Mouse (Mus musculus) kidney, embryonic 15.5 days (tissue): ENCODE data around the gene Dpp7. TPM values are rescaled to one million over a fixed set of nuclear protein-coding genes. Genes with fewer than 3 reads are reported as not detected.
A peak's percentile ranks its signal among the peaks of the same experiment; 100 is the strongest.

Experiments
- ATAC-seq: fragments of 200-750 bp; cut with Nextera tagmentation; replicated peaks from 2 replicates; pipeline ENCODE4 v1.8.0; 2017; ENCODE audit warnings: moderate TSS enrichment; ENCODE audit not compliant: low FRiP score
- H3K27ac ChIP-seq: fragments of 300-500 bp; sonication (generic); 2 replicates; pipeline ENCODE4 v1.5.1; 2015; ENCODE audit warnings: mild to moderate bottlenecking, inconsistent platforms
- H3K27me3 ChIP-seq: fragments of 300-500 bp; sonication (generic); 2 replicates; pipeline ENCODE4 v1.6.1; 2015; ENCODE audit warnings: inconsistent platforms
- H3K36me3 ChIP-seq: fragments of 300-500 bp; sonication (generic); 2 replicates; pipeline ENCODE4 v1.6.1; 2015; ENCODE audit warnings: inconsistent platforms
- H3K4me1 ChIP-seq: fragments of 300-500 bp; sonication (generic); 2 replicates; pipeline ENCODE4 v1.6.1; 2015; ENCODE audit warnings: inconsistent platforms
- H3K4me2 ChIP-seq: fragments of 300-500 bp; sonication (generic); 2 replicates; pipeline ENCODE4 v1.6.1; 2015; ENCODE audit warnings: moderate library complexity, mild to moderate bottlenecking, inconsistent platforms
- H3K4me3 ChIP-seq: fragments of 300-500 bp; sonication (generic); replicated peaks from 2 replicates; pipeline ENCODE4 v1.5.1; 2015; ENCODE audit warnings: mild to moderate bottlenecking, inconsistent platforms
- H3K9ac ChIP-seq: fragments of 300-500 bp; sonication (generic); 2 replicates; pipeline ENCODE4 v1.6.1; 2015; ENCODE audit warnings: mild to moderate bottlenecking, inconsistent platforms
- H3K9me3 ChIP-seq: fragments of 300-500 bp; sonication (generic); replicated peaks from 2 replicates; pipeline ENCODE4 v1.6.1; 2016; ENCODE audit warnings: inconsistent platforms
- WGBS: fragments of 180-500 bp; shearing (Covaris S2); methylation state at CpG from one replicate; pipeline ENCODE4 v1.1.7; 2015; ENCODE audit warnings: mixed read lengths; 5-methylcytosine and 5-hydroxymethylcytosine counted together
- polyA plus RNA-seq: library from polyadenylated mRNA; unstranded; fragments of >200 nt; fragmentation: Nextera tagmentation; extraction: Ambion mirVana; gene quantifications from 2 replicates; pipeline ENCODE4 v1.2.1, GENCODE M21; 2015

Dpp7 gene
- polyA plus RNA-seq, 1 experiment from 2014 or later, result 23.4 TPM

DNA sequence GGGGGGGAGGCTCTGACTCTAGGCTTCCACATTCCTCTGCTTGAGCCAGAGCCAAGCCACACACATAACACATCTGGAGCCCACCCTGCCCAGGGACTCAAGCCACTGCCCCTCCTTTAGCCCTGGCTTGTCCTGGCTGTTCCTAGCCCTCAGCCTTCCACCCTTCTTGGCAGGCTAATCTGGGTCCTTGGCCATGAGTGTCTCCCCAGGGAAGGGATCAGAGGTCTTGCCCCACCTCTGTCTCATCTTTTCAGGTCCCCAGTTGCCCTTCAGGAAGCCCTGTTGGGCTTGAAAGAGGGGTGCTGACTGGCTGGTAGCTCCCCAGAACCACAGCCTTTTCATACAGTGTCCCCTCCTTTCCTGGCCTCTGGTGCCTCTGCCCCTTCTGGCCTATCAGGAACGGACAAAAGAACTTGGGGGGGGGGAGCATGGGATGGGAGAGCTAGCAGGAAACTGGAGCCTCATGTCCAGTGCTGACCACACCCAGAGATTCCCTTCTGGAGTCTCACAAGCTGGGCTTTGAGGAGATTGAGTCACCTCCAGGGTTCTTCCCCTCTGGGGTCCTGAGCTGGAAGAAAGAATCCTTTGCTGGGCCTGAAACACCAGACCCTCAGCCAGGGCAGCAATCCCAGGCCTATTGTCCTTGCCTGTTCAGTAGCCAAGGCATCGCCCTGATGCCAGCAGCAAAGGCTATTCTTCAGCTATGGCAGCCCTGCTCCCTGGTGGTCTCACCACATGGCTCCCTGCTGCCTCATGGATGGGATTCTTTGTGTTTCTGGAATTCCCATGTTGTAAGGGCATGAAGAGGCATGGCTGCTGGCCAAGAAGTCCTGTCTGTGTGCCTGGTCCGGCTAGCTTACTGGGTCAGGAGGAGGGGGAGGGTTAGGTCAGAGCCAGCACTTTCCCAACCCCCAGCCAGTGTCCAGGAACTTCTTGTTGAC is 38.4 kb upstream of the Dpp7 start:
- Histone ChIP-seq H3K36me3 (no peaks in the 10 kb centered on the region), H3K4me1 (peaks cover 33% of the 10 kb centered on the region), H3K4me2 (no peak overlapping the region), H3K27ac (peak overlapping the region; percentile 27; the same call in 1 of the 2 replicates), H3K4me3 (no peak overlapping the region), H3K9me3 (no peaks in the 10 kb centered on the region), H3K9ac (no peak overlapping the region), H3K27me3 (peaks cover 55% of the 10 kb centered on the region)
- 37% methylated on average over 3 of the region's 3 CpGs for WGBS
- ATAC-seq, result peak; percentile 44; the same call in 1 of the 2 replicates

- Histone ChIP-seq H3K9me3 (no peaks in the 10 kb centered on the region), H3K36me3 (no peaks in the 10 kb centered on the region), H3K4me2 (no peak overlapping the region), H3K27ac (no peak overlapping the region), H3K4me3 (no peak overlapping the region), H3K9ac (no peak overlapping the region), H3K4me1 (peaks cover 24% of the 10 kb centered on the region), H3K27me3 (peaks cover 22% of the 10 kb centered on the region)
- ATAC-seq, result no peak
- 80% methylated on average over 5 of the region's 5 CpGs for WGBS
Measured at GRCm38 (mm10) chr2:25391266-25391665, 35.1 kb upstream of the Dpp7 start.

GRCm38 (mm10) chr2:25384492-25384891 is 28.3 kb upstream of the Dpp7 start:
- Histone ChIP-seq H3K4me1 (no peaks in the 10 kb centered on the region), H3K36me3 (no peaks in the 10 kb centered on the region), H3K27me3 (no peaks in the 10 kb centered on the region), H3K9me3 (no peaks in the 10 kb centered on the region), H3K9ac (no peak overlapping the region), H3K4me2 (no peak overlapping the region), H3K4me3 (no peak overlapping the region), H3K27ac (no peak overlapping the region)
- ATAC-seq, result no peak
- 79% methylated on average over 5 of the region's 5 CpGs for WGBS

- Histone ChIP-seq H3K9me3 (no peaks in the 10 kb centered on the region), H3K4me2 (no peak overlapping the region), H3K9ac (no peak overlapping the region), H3K27me3 (no peaks in the 10 kb centered on the region), H3K36me3 (peaks cover 40% of the 10 kb centered on the region), H3K27ac (no peak overlapping the region), H3K4me1 (peaks cover 26% of the 10 kb centered on the region), H3K4me3 (no peak overlapping the region)
- ATAC-seq, result no peak
- WGBS, result 66% methylated on average over 4 of the region's 4 CpGs
Measured at GRCm38 (mm10) chr2:25376589-25376988, 20.4 kb upstream of the Dpp7 start.

GRCm38 (mm10) chr2:25373431-25373830 is 17.3 kb upstream of the Dpp7 start:
- H3K36me3 ChIP-seq, result peaks cover 35% of the 10 kb centered on the region
- WGBS, result 26% methylated on average over 1 of the region's 2 CpGs

DNA sequence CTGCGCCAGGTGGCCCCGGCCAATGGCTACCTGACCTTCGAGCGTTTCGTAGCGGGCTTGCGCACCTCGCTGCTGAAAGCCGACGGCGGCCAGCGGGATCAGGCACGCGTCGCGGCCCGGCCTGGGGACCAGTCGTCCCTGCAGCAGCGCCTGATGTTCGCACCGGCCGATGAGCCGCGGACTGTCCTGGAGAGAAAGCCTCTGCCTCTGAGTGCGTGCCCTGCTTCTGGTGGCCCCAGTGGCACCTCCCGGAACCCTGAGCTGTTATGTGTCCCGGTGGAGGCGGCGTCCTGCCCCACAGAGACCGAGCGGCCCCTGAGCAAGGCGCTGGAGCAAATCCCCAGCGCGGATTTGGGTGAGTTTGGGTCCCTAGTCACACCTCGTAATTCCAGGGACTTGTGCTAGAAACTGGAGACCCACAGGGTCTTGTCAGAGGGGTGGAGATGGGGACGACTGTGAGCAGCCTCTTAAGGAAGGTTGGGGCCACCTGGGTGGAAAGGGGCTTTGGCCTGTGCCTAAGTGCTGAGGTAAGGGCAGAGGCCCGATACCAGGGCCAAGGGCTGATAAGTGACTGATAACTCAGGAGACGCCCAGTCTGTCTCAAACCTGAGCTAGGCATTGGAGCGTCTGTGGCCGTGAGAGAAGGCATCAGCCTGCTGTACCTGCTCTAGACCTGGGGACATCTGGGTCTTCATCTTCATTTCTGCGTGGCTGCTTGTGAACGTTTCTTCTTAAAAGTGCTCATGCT is 16.7 kb upstream of the Dpp7 start:
- no peaks in the 10 kb centered on the region for H3K9me3 ChIP-seq
- ATAC-seq, result peak; percentile 10; the same call in 1 of the 2 replicates
- H3K27me3 ChIP-seq, result peaks cover 8% of the 10 kb centered on the region; the same call in 1 of the 2 replicates
- H3K4me1 ChIP-seq, result peaks cover 27% of the 10 kb centered on the region
- 2% methylated on average over 42 of the region's 42 CpGs for WGBS
- H3K4me3 ChIP-seq, result peak overlapping the region; percentile 73
- H3K4me2 ChIP-seq, result peak overlapping the region; percentile 97
- H3K9ac ChIP-seq, result peak overlapping the region; percentile 65
- H3K27ac ChIP-seq, result 0 out of 2 replicates have a peak overlapping the region, but pooled peaks have one; percentile 62
- H3K36me3 ChIP-seq, result peaks cover 29% of the 10 kb centered on the region

More at GRCm38 (mm10) chr2:25373431-25373830, 17.3 kb upstream of the Dpp7 start:
- Histone ChIP-seq H3K9me3 (no peaks in the 10 kb centered on the region), H3K27ac (no peak overlapping the region), H3K27me3 (peaks cover 4% of the 10 kb centered on the region; the same call in 1 of the 2 replicates), H3K4me2 (peak overlapping the region; percentile 97), H3K9ac (peak overlapping the region; percentile 65; the same call in 1 of the 2 replicates), H3K4me3 (peak overlapping the region; percentile 73), H3K4me1 (peaks cover 27% of the 10 kb centered on the region)
- ATAC-seq, result no peak

DNA sequence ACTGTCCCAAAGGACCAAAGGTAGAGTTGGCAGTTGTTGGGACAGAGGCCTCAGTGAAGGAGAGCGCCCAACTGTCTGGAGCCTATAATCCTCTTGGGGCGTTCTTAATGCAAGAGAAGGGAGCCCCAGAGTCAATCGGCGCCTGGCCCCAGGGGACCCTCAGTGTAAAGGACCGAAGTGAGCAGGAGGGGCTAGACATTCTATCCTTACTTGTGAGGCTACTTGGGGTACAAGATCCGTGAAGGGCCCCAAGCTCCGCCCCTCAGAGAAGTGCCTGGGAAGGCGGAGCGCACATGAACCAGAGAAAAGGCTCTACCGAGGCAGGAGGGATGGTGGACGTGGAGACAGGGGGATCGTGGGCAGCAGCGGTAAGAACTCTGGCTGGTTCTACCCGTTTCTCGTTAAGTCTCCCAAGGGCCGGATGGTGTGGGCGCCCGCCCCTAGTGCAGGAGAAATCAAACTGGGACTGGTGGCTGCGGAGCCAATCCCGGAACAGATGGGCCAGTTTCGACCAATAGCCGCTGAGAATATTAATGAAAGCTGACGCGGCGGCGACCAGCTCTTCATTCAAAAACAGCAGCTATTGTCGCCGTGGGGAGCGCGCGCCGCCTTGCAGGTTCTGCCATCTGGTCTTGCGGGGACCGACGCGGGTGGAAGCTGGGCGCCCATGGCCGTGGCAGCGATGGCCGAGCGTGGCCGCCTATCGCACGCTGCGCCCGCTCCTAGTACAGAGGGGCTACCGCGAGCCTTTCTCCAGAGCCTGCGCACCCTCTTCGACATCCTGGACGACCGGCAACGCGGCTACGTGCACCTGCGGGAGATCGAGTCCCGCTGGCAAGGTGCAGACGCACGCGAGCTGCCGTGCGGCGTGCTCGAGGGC is 15.8 kb upstream of the Dpp7 start, which contains the start of gene Sapcd2:
Gene Sapcd2 (plus strand): TSS at position 558 of the 880 bp plus-strand sequence.
- ATAC-seq, result peak; percentile 93
- Histone ChIP-seq H3K4me3 (peak within 1 kb of the TSS; percentile 73), H3K36me3 (peaks cover 21% of the 10 kb centered on the region), H3K4me1 (peaks cover 27% of the 10 kb centered on the region), H3K27me3 (peaks cover 8% of the 10 kb centered on the region; the same call in 1 of the 2 replicates), H3K27ac (peak within 1 kb of the TSS; percentile 89), H3K4me2 (peak within 1 kb of the TSS; percentile 97), H3K9ac (peak within 1 kb of the TSS; percentile 65), H3K9me3 (no peaks in the 10 kb centered on the region)
- WGBS, result 1% methylated on average over 65 of the region's 65 CpGs

- no peak overlapping the region for H3K27ac ChIP-seq
- no peaks in the 10 kb centered on the region for H3K9me3 ChIP-seq
- H3K27me3 ChIP-seq, result peaks cover 14% of the 10 kb centered on the region; the same call in 1 of the 2 replicates
- ATAC-seq, result no peak
- H3K4me1 ChIP-seq, result peaks cover 30% of the 10 kb centered on the region
- peaks cover 2% of the 10 kb centered on the region; the same call in 1 of the 2 replicates for H3K36me3 ChIP-seq
- 91% methylated on average over 3 of the region's 3 CpGs for WGBS
- no peak overlapping the region for H3K4me2 ChIP-seq
- H3K9ac ChIP-seq, result no peak overlapping the region
- no peak overlapping the region for H3K4me3 ChIP-seq
Measured at GRCm38 (mm10) chr2:25369996-25370395, 13.8 kb upstream of the Dpp7 start.

DNA sequence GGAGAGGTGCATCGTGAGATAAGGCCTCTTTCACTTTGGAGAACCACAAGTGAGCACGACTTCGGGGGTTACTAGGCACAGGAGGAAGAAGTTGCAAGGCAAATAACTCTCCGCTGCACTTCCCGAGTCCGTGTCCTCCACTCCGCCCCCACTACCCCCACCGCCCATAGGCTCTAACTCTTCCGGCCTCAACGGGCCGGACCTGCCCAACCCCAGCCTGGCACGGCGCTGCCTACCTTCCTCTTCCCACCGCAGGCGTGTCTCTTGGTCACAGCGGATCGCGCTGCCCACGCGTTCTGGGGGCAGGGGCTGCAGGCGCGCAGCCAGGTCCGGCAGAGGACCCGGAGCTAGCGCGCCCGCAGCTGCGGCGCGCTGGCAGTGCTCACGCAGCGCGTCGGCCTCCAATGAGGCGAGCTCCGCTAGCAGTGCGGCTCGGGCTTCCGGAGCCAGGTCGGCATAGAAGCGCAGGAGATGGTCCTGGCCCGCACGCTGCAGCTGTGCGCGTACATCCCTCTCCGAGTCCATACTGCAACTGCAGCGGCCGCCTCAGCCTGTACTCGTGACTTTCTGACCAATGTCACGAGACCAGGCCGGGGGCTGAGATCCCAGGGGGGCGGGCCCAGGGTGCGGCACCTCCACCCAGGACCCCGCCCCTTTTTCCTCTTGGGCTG is 9.1 kb upstream of the Dpp7 start, which contains the start of gene Uap1l1:
Gene Uap1l1 (minus strand): TSS at position 592 of the 671 bp plus-strand sequence.
- Histone ChIP-seq H3K4me2 (peak within 1 kb of the TSS; percentile 95), H3K27me3 (peaks cover 22% of the 10 kb centered on the region; the same call in 1 of the 2 replicates), H3K9ac (peak within 1 kb of the TSS; percentile 60), H3K27ac (peak within 1 kb of the TSS; percentile 52; the same call in 1 of the 2 replicates), H3K4me1 (peaks cover 38% of the 10 kb centered on the region), H3K9me3 (no peaks in the 10 kb centered on the region), H3K36me3 (no peaks in the 10 kb centered on the region), H3K4me3 (peak within 1 kb of the TSS; percentile 64)
- peak; percentile 84 for ATAC-seq
- WGBS, result under 1% methylated on average over 54 of the region's 54 CpGs

GRCm38 (mm10) chr2:25364761-25365090 is 8.6 kb upstream of the Dpp7 start:
- peak overlapping the region; percentile 95 for H3K4me2 ChIP-seq
- no peak overlapping the region for H3K27ac ChIP-seq
- 28% methylated on average over 9 of the region's 9 CpGs for WGBS
- peak overlapping the region; percentile 64 for H3K4me3 ChIP-seq
- H3K9me3 ChIP-seq, result no peaks in the 10 kb centered on the region
- peak; percentile 4; the same call in 1 of the 2 replicates for ATAC-seq
- peaks cover 38% of the 10 kb centered on the region for H3K4me1 ChIP-seq
- H3K36me3 ChIP-seq, result no peaks in the 10 kb centered on the region
- H3K9ac ChIP-seq, result peak overlapping the region; percentile 60
- peaks cover 22% of the 10 kb centered on the region; the same call in 1 of the 2 replicates for H3K27me3 ChIP-seq
